Mouse (Mus musculus): ENCODE measurements around the gene Tada2b. TPM values are rescaled to one million over a fixed set of nuclear protein-coding genes. Genes with fewer than 3 reads are reported as not detected.

Gene Tada2b
- total and polyA plus RNA-seq, 3 experiments = 9.6 to 24.9 TPM; not detected in 1

DNA sequence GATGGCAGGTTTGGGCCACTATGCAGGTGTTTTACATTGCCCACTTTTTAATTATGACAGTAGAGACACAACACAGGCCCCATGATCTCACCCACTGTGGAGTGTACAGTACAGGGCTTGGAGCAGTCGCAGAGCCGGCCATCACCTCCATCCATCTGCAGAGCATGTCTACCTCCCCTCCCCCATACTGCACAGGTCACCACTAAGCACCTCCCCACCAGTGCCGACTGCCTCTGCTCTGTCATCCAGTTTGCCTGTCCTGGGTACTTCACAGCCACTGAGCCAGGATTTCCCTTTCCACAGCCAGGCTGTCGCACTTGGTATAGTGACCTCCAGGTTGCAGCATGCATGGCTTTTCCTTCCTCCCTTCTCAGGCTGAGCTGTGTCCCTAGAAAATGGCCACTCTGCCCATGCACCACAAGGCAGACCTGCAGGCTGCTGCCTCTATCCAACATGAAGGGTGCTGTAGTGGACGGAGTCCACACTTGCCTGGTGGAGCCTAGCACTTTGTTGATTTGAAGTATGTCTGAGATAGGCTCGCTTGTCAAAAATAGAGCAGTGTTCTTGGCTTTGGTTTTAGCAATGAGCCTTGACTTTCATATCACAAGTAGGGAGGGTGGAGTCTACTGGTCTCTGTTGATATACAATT is 34.3 kb downstream of the Tada2b start:
- Histone ChIP-seq H3K4me3 (ENCODE audit: control insufficient read depth in 1 of 2, insufficient read depth in 1 of 2, low read depth in 2 of 2, low read length in 2 of 2) (no peak overlapping the region), H3K79me2 (ENCODE audit: control insufficient read depth, insufficient read depth, low read length, poor library complexity) (no peaks in the 10 kb centered on the region), H3K27ac (ENCODE audit: control insufficient read depth, low read depth, low read length) (no peak overlapping the region), H3K27me3 (ENCODE audit: control insufficient read depth in 1 of 2, insufficient read depth in 2 of 2, low read length in 2 of 2) (no peaks in the 10 kb centered on the region), H3K9me3 (replicated peaks; ENCODE audit: insufficient read depth, low read length) (no peaks in the 10 kb centered on the region), H3K9ac (ENCODE audit: control insufficient read depth, low read depth, low read length, poor library complexity, severe bottlenecking) (no peak overlapping the region), H3K4me1 (ENCODE audit: control insufficient read depth in 1 of 2, insufficient read depth in 2 of 2, low read length in 2 of 2) (no peaks in the 10 kb centered on the region), H3K36me3 (ENCODE audit: control insufficient read depth in 1 of 2, insufficient read depth in 2 of 2, low read length in 2 of 2) (no peaks in the 10 kb centered on the region)
- no peak for DNase-seq (ENCODE audit: low read depth, low spot score)
- TF ChIP-seq BHLHE40 (IDR thresholded peaks at IDR 0.05; ENCODE audit: borderline replicate concordance, low read depth, low read length) (no peak), USF2 (IDR thresholded peaks at IDR 0.05; ENCODE audit: borderline replicate concordance in 1 of 2, insufficient read depth in 1 of 2, low read depth in 1 of 2, low read length in 2 of 2) (no peak), ELF1 (IDR thresholded peaks at IDR 0.05; ENCODE audit: low read depth, low read length) (no peak), SIN3A (IDR thresholded peaks at IDR 0.05; ENCODE audit: low read length) (no peak), NRF1 (IDR thresholded peaks at IDR 0.05; ENCODE audit: insufficient read depth, low read depth, low read length, poor library complexity, severe bottlenecking) (no peak), EP300 (IDR thresholded peaks at IDR 0.05; ENCODE audit: low read depth in 1 of 2, low read length in 2 of 2) (no peak), CTCF (IDR thresholded peaks at IDR 0.05 in 2 of 3, conservative IDR thresholded peaks at IDR 0.05 in 1 of 3; ENCODE audit: control insufficient read depth in 1 of 3, insufficient read depth in 1 of 3, low read depth in 2 of 3, low read length in 3 of 3, poor library complexity in 1 of 3, severe bottlenecking in 1 of 3) (no peak), CHD2 (IDR thresholded peaks at IDR 0.05; ENCODE audit: low read length) (no peak), POLR2AphosphoS2 (IDR thresholded peaks at IDR 0.05; ENCODE audit: low read length) (no peak), POLR2AphosphoS5 (IDR thresholded peaks at IDR 0.05; ENCODE audit: borderline replicate concordance, low read depth, low read length) (no peak), GATA1 (IDR thresholded peaks at IDR 0.05; ENCODE audit: low read depth, low read length) (no peak), ZC3H11A (IDR thresholded peaks at IDR 0.05; ENCODE audit: low read depth, low read length) (no peak), MAFK (IDR thresholded peaks at IDR 0.05; ENCODE audit: borderline replicate concordance, low read depth, low read length) (no peak), ETS1 (IDR thresholded peaks at IDR 0.05; ENCODE audit: low read depth, low read length) (no peak), KAT2A (conservative IDR thresholded peaks at IDR 0.05; ENCODE audit: low read depth, low read length) (no peak)

DNA sequence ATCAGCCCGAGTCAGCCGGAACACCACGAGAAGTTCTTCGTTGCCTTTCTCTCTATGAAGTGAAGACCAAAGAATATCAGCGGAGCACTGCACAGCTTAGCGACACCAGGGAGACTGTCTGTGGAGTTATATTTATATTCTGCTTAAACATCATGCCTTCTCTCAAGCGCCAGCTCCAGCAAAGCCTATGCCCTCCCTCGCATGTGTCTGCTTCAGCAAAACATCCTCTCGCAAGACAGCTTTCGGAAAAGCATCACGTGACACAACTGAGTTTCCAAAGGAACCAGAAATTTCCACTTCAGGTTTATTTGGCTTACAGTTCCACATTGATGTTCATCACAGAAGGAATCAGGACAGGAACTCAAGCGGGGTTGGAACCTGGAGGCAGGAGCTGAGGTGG is 36.2 kb downstream of the Tada2b start:
- DNase-seq (ENCODE audit: low read depth, low spot score) = no peak
- H3K9me3 ChIP-seq (replicated peaks; ENCODE audit: insufficient read depth, low read length) = no peaks in the 10 kb centered on the region
- no peak overlapping the region for H3K4me3 ChIP-seq (ENCODE audit: control insufficient read depth in 1 of 2, insufficient read depth in 1 of 2, low read depth in 2 of 2, low read length in 2 of 2)
- no peaks in the 10 kb centered on the region for H3K4me1 ChIP-seq (ENCODE audit: control insufficient read depth in 1 of 2, insufficient read depth in 2 of 2, low read length in 2 of 2)
- TF ChIP-seq ZNF384 (IDR thresholded peaks at IDR 0.05; ENCODE audit: low read depth, low read length) = no peak
- TF ChIP-seq ZKSCAN1 (IDR thresholded peaks at IDR 0.05; ENCODE audit: low read depth, low read length) = no peak
- H3K36me3 ChIP-seq (ENCODE audit: control insufficient read depth in 1 of 2, insufficient read depth in 2 of 2, low read length in 2 of 2) = no peaks in the 10 kb centered on the region
- no peaks in the 10 kb centered on the region for H3K27me3 ChIP-seq (ENCODE audit: control insufficient read depth in 1 of 2, insufficient read depth in 2 of 2, low read length in 2 of 2)
- no peaks in the 10 kb centered on the region for H3K79me2 ChIP-seq (ENCODE audit: control insufficient read depth, insufficient read depth, low read length, poor library complexity)
- H3K27ac ChIP-seq (ENCODE audit: control insufficient read depth, low read depth, low read length) = no peak overlapping the region
- no peak overlapping the region for H3K9ac ChIP-seq (ENCODE audit: control insufficient read depth, low read depth, low read length, poor library complexity, severe bottlenecking)

Data from MEL (cell line).